Mouse (Mus musculus) liver, adult 2 months (tissue): Measurements from ENCODE around the gene Cdhr3.

Source experiments
- CTCF ChIP-seq: fragments of 200-500 bp; IDR thresholded peaks from 2 replicates; pipeline ENCODE4 v1.5.1; 2011; ENCODE audit warnings: low read depth, low read length, control low read depth
- POLR2A ChIP-seq: fragments of 200-500 bp; IDR thresholded peaks from 2 replicates; pipeline ENCODE4 v1.6.1; 2011; ENCODE audit warnings: low read length, control low read depth; ENCODE audit not compliant: insufficient read depth; ENCODE audit errors: extremely low read depth

DNA sequence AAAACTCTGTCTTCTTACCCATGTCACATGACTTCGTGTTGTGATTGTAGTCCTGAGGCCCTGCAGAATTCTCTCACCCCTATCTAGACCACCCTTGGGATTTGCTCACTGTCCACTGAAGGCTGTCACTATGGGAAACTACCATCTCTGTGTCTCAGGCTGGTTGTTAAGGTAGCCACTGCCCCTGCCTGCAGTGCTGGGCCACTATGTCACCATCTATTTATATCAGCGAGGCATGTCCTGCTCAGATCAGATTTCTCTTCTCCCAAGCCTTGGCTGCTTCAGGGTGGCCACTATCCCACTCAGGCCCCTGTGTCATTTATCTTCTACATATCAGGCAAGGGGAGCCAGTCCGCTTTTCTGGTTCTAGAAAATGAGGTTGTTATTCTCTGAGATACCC lies 46.4 kb upstream of the Cdhr3 start:
- TF ChIP-seq CTCF (no peak), POLR2A (no peak)
